Mouse (Mus musculus): ENCODE data around the gene Cavin3. TPM values are rescaled to one million over a fixed set of nuclear protein-coding genes. Genes with fewer than 3 reads are reported as not detected.
"Not testable (repeated sequence)": the region's sequence is repeated elsewhere in the genome, so short reads cannot be mapped to it uniquely, and the experiment has no call there.

The Cavin3 gene
- polyA plus RNA-seq, 1 experiment: 35.1 TPM

DNA sequence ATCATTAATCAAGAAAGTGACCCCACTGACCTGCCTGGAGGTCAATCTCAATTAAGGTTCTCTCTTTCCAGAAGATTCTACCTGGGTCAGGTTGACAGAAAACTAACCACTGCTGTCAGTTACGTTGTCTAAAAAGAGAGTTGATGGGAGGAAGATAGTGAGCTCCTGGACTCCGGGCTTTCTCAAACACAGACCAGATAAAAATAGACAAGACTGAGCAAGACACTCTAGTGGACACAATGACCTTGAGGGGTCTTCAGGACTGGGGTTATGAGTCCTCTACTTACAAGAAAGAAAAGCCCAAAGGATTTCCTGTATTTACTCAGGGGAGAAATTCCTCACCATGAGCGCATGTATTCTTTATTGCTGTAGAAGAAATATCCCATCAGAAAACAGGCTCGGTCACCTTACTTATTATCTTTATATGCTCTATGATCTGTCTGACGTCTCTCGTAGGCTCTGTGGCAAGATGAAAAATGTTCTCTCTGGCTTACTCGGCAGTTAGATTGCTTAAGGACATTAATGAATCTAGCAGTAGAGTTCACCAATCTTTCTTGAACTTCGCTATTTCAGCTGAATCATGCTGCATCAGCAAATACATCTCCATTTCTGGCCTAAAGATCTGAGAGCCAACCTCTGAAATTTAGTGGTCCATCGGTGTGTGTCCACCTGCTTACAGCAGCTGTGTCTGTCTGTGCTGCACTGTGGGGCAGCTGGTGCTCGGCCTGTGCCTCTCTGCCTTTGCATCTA, 5.2 kb downstream of the Cavin3 start:
- WGBS: 73% methylated on average over 10 of the region's 10 CpGs

DNA sequence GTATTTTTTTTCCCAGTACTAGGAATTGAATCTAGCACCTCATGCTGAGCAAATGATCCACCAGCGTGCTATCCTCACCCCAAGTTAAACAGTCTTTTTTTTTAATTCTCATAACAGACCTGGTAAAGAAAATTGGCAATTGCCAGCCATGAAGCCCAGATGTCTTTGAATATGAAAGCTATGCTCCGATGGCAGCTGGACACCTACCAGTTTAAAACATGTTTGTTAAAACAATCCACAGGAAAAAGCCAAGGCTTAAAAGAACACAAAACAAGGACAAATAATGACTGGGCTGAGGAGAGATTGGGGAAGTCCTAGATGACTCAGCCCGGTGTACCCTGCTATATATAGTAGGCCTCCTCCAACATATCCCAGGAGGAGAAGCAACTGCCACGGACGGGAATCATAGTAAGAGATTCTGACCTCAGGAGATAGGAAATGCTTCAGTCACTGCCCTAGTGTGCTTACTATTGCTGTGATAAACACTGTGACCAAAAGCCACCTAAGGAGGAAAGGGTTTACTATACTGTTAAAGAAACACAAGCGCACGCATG, 6.6 kb downstream of the Cavin3 start:
- TF ChIP-seq CTCF (IDR thresholded peaks at IDR 0.05; ENCODE audit: extremely low read depth, insufficient read depth, insufficient read length, insufficient replicate concordance): no peak
- TF ChIP-seq POLR2A (IDR thresholded peaks at IDR 0.05; ENCODE audit: low read depth, low read length): no peak

More for the DNA sequence above, 5.2 kb downstream of the Cavin3 start:
- no peak for DNase-seq (ENCODE audit: low read depth in 1 of 2, low spot score in 2 of 2)
- Histone ChIP-seq H3K4me3 (ENCODE audit: extremely low read depth, insufficient read depth, insufficient read length) (no peak overlapping the region), H3K4me1 (ENCODE audit: control insufficient read depth, insufficient read depth, insufficient read length) (no peaks in the 10 kb centered on the region), H3K27me3 (ENCODE audit: control insufficient read depth, insufficient read depth, low read length) (no peaks in the 10 kb centered on the region), H3K27ac (ENCODE audit: insufficient read depth, low read length) (no peak overlapping the region), H3K36me3 (ENCODE audit: control insufficient read depth, insufficient read depth, low read length) (no peaks in the 10 kb centered on the region)
- no peak for TF ChIP-seq POLR2A (IDR thresholded peaks at IDR 0.05; ENCODE audit: low read depth, low read length)

DNA sequence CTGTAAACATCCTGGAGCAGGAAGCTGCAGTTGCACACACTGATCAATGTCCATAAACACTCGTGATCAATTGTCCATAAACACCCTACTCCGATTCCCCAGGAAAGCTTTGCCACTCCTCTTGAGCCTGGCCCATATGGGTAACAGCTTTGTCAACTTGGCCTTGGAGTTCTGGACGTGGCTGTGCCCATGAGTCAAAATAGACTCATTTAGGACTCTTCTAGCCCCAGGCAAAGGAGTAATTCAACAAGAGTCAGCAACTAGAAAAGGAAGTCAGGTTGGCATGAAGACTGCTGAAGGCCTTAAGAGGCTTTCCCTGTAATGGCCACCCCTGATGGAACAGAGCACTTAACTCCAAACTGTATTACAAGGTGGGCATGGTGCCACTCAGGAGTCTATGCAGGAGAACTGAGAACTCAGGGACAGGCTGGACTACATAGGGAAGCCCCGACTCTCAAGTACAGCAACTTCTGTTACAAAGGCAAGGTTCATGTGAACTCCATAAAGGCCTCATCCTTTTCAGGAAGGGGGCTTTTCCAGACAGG, 7.3 kb downstream of the Cavin3 start:
- Histone ChIP-seq H3K4me3 (ENCODE audit: extremely low read depth, insufficient read depth, insufficient read length) (no peak overlapping the region), H3K36me3 (ENCODE audit: control insufficient read depth, insufficient read depth, low read length) (no peaks in the 10 kb centered on the region), H3K27ac (ENCODE audit: insufficient read depth, low read length) (no peak overlapping the region; the same call in 1 of the 2 replicates), H3K27me3 (ENCODE audit: control insufficient read depth, insufficient read depth, low read length) (no peaks in the 10 kb centered on the region), H3K4me1 (ENCODE audit: control insufficient read depth, insufficient read depth, insufficient read length) (no peaks in the 10 kb centered on the region)
- 81% methylated on average over 4 of the region's 4 CpGs for WGBS
- TF ChIP-seq CTCF (IDR thresholded peaks at IDR 0.05; ENCODE audit: extremely low read depth, insufficient read depth, insufficient read length, insufficient replicate concordance) (no peak), POLR2A (IDR thresholded peaks at IDR 0.05; ENCODE audit: low read depth, low read length) (no peak)
- no peak for DNase-seq (ENCODE audit: low read depth in 1 of 2, low spot score in 2 of 2)

More for the DNA sequence above, 6.6 kb downstream of the Cavin3 start:
- 64% methylated on average over 7 of the region's 7 CpGs for WGBS
- no peak overlapping the region for H3K27ac ChIP-seq (ENCODE audit: insufficient read depth, low read length)
- DNase-seq (ENCODE audit: low read depth in 1 of 2, low spot score in 2 of 2): no peak
- no peaks in the 10 kb centered on the region for H3K4me1 ChIP-seq (ENCODE audit: control insufficient read depth, insufficient read depth, insufficient read length)
- H3K27me3 ChIP-seq (ENCODE audit: control insufficient read depth, insufficient read depth, low read length): no peaks in the 10 kb centered on the region
- H3K4me3 ChIP-seq (ENCODE audit: extremely low read depth, insufficient read depth, insufficient read length): no peak overlapping the region
- no peaks in the 10 kb centered on the region for H3K36me3 ChIP-seq (ENCODE audit: control insufficient read depth, insufficient read depth, low read length)

DNA sequence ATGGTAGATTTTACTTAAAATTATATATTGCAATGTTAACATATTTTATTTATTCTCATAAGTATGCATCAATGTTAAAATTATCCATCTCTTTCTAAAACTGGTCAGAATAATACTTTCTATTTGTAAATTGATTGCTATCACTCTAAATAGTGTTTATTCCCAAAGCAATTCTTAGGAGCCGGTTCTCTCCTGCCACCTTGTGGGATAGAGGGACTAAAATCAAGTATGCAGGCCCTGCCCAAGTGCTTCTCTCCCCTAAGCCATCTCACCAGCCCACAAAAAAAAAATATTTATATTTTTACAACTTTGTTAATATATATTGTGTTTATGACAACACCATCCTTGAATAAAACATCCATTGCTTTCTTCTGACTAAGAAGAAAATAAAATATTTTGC, 9.5 kb downstream of the Cavin3 start:
- Histone ChIP-seq H3K27ac (ENCODE audit: insufficient read depth, low read length) (no peak overlapping the region), H3K36me3 (ENCODE audit: control insufficient read depth, insufficient read depth, low read length) (no peaks in the 10 kb centered on the region), H3K4me3 (ENCODE audit: extremely low read depth, insufficient read depth, insufficient read length) (no peak overlapping the region), H3K4me1 (ENCODE audit: control insufficient read depth, insufficient read depth, insufficient read length) (no peaks in the 10 kb centered on the region), H3K27me3 (ENCODE audit: control insufficient read depth, insufficient read depth, low read length) (no peaks in the 10 kb centered on the region)
- TF ChIP-seq POLR2A (IDR thresholded peaks at IDR 0.05; ENCODE audit: low read depth, low read length): no peak
- TF ChIP-seq CTCF (IDR thresholded peaks at IDR 0.05; ENCODE audit: extremely low read depth, insufficient read depth, insufficient read length, insufficient replicate concordance): no peak
- DNase-seq (ENCODE audit: low read depth in 1 of 2, low spot score in 2 of 2): no peak
- WGBS: 82% methylated on average over 1 of the region's 1 CpGs

DNA sequence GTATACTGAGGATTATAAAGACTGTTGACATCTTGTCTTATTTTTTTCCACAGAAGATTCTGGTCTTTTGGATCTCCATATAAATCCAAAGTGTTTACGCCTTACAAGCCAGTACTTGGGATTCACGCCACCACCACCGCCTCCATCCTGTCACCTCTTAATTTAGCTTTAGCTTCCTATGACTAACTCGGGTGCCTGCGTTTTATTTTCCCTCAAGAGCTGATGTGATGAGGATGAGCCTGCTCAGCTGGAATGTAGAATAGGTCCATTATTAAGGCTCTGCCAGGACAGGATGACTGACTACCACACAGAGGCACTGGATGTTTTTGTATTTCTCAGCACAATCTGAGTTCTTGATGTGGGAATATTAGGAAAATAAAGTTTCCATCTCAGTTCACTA, 16.6 kb downstream of the Cavin3 start:
- 81% methylated on average over 5 of the region's 5 CpGs for WGBS
- H3K27me3 ChIP-seq (ENCODE audit: control insufficient read depth, insufficient read depth, low read length); H3K27ac ChIP-seq (ENCODE audit: insufficient read depth, low read length); H3K4me3 ChIP-seq (ENCODE audit: extremely low read depth, insufficient read depth, insufficient read length); DNase-seq (ENCODE audit: low read depth in 1 of 2, low spot score in 2 of 2); H3K36me3 ChIP-seq (ENCODE audit: control insufficient read depth, insufficient read depth, low read length); H3K4me1 ChIP-seq (ENCODE audit: control insufficient read depth, insufficient read depth, insufficient read length): not testable (repeated sequence)

DNA sequence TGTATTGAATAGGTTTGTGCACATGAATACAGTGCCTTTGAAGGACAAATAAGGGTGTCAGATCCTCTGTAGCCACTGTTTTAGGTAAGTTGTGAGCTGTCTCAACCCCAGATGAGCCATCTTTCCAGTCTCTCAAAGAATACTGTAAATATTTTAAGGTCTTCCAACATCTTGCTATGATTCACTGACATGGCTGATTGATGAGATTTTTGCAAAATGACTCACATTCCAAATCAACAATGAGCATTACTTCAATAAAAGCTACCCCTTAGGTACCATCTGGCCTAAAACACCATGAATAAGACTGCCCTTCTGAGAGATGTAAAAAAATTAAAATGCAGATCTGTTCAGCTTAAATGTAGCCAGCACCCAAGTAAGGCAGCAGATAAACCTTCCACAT, 23.6 kb downstream of the Cavin3 start:
- no peaks in the 10 kb centered on the region for H3K36me3 ChIP-seq (ENCODE audit: control insufficient read depth, insufficient read depth, low read length)
- TF ChIP-seq POLR2A (IDR thresholded peaks at IDR 0.05; ENCODE audit: low read depth, low read length): no peak
- no peak for TF ChIP-seq CTCF (IDR thresholded peaks at IDR 0.05; ENCODE audit: extremely low read depth, insufficient read depth, insufficient read length, insufficient replicate concordance)
- no peak overlapping the region for H3K27ac ChIP-seq (ENCODE audit: insufficient read depth, low read length)
- no peaks in the 10 kb centered on the region for H3K4me1 ChIP-seq (ENCODE audit: control insufficient read depth, insufficient read depth, insufficient read length)
- H3K4me3 ChIP-seq (ENCODE audit: extremely low read depth, insufficient read depth, insufficient read length): no peak overlapping the region
- DNase-seq (ENCODE audit: low read depth in 1 of 2, low spot score in 2 of 2): no peak
- H3K27me3 ChIP-seq (ENCODE audit: control insufficient read depth, insufficient read depth, low read length): no peaks in the 10 kb centered on the region

DNA sequence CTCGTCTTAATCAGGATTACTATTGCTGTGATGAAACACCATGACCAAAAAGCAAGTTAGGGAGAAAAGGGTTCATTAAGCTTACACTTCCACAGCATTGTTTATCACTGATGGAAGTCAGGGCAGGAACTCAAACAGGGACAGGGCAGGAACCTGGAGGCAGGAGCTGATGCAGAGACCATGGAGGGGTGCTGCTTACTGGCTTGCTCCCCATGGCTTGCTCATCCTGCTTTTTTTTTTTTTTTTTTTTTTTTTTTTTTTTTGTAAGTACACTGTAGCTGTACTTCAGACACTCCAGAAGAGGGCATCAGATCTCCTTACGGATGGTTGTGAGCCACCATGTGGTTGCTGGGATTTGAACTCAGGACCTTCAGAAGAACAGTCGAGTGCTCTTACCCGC, 28.8 kb downstream of the Cavin3 start:
- DNase-seq (ENCODE audit: low read depth in 1 of 2, low spot score in 2 of 2); H3K4me3 ChIP-seq (ENCODE audit: extremely low read depth, insufficient read depth, insufficient read length); H3K27me3 ChIP-seq (ENCODE audit: control insufficient read depth, insufficient read depth, low read length); H3K36me3 ChIP-seq (ENCODE audit: control insufficient read depth, insufficient read depth, low read length); H3K27ac ChIP-seq (ENCODE audit: insufficient read depth, low read length); H3K4me1 ChIP-seq (ENCODE audit: control insufficient read depth, insufficient read depth, insufficient read length): not testable (repeated sequence)
- WGBS: 79% methylated on average over 4 of the region's 4 CpGs

All from spleen, adult 2 months (tissue).